Mouse (Mus musculus): ENCODE results near the gene Fignl2. TPM values are rescaled to one million over a fixed set of nuclear protein-coding genes. Genes with fewer than 3 reads are reported as not detected.
A peak's percentile ranks its signal among the peaks of the same experiment; 100 is the strongest.

The Fignl2 gene
- polyA plus RNA-seq, 1 experiment from 2014 or later = 0.98 TPM

GRCm38 (mm10) chr15:101053832-101054459 lies 24.4 kb downstream of the Fignl2 start:
- peak; percentile 69 for DNase-seq (ENCODE audit: low spot score)
- WGBS = 8% methylated on average over 65 of the region's 65 CpGs
- H3K27ac ChIP-seq = peak overlapping the region; percentile 46; the same call in 1 of the 2 replicates
- peaks cover 73% of the 10 kb centered on the region for H3K36me3 ChIP-seq
- H3K4me1 ChIP-seq = peaks cover 46% of the 10 kb centered on the region
- H3K9me3 ChIP-seq (replicated peaks) = no peaks in the 10 kb centered on the region
- H3K27me3 ChIP-seq (ENCODE audit: low read depth, poor library complexity, severe bottlenecking) = peaks cover 73% of the 10 kb centered on the region
- peak overlapping the region; percentile 44 for H3K4me3 ChIP-seq

DNA sequence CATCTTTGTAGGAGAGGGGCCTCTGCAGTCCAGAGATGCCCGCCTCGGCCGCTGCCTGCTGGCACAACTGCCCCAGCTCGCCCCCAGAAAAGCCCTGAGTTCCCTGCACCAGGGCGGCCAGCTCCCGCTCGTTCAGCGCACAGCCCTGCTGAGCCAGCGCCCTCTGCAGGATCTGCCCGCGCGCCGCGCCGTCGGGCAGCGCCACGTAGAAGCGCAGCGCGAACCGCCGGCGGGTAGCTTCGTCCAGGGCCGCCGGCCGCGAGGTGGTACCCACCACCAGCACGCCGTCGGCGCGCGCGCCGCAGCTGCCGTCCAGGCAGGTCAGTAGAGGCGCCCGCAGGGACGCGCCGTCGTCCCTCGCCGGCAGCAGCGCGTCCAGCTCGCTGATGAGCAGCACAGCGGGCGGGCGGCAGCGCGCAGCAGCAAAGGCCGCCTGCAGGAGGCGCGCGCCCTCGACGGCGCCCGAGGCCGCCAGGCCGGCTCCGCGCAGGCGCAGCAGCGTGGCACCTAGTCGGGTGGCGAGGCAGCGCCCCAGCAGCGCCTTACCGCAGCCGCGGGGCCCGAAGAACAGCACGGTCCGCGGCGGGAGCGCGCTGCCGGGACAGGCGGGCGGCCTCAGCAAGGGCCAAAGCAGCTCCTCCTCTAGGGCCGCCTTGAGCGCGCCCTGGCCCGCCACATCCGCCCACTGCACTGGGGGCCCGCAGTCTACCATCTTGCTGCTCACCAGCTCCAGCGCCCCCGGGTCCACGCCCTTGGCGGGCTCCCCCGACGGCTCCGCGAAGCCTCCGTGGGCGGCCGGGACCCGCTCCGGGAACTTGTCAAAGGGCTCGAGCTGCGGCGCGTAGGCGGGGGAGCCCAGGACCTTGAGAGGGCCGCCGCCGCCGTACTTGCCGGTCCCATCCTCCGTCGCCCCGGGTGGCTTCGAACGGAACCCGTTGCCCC lies 25.5 kb downstream of the Fignl2 start:
- no peaks in the 10 kb centered on the region for H3K9me3 ChIP-seq (replicated peaks)
- DNase-seq (ENCODE audit: low spot score) = peak; percentile 72
- H3K27ac ChIP-seq = peak overlapping the region; percentile 66
- H3K27me3 ChIP-seq (ENCODE audit: low read depth, poor library complexity, severe bottlenecking) = peaks cover 84% of the 10 kb centered on the region
- peaks cover 55% of the 10 kb centered on the region for H3K4me1 ChIP-seq
- H3K36me3 ChIP-seq = peaks cover 69% of the 10 kb centered on the region
- WGBS = 11% methylated on average over 120 of the region's 120 CpGs
- H3K4me3 ChIP-seq = peak overlapping the region; percentile 44

DNA sequence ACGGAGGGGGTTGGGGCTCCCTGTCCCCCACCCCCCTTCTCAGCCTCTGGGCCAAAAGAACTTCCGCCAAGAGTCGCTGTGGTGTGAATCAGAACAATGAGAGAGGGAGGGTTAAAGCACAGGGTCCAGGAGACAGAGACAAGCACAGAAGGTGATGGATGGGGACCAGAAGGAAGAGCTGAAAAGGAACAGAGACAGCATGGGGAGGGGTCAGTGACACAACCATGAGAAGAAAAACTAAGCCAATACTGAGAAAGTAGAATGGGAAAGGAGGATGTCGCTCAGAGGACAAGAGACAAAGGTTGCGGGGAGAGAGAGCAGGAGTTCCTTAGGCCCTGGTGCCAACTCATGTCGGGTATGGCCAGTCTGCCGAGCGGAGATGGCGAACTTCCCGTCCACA lies 26.5 kb downstream of the Fignl2 start:
- H3K27me3 ChIP-seq (ENCODE audit: low read depth, poor library complexity, severe bottlenecking) = peaks cover 93% of the 10 kb centered on the region
- H3K36me3 ChIP-seq = peaks cover 59% of the 10 kb centered on the region
- no peak for DNase-seq (ENCODE audit: low spot score)
- H3K27ac ChIP-seq = no peak overlapping the region
- WGBS = 51% methylated on average over 10 of the region's 10 CpGs
- H3K4me1 ChIP-seq = peaks cover 62% of the 10 kb centered on the region
- H3K4me3 ChIP-seq = no peak overlapping the region
- H3K9me3 ChIP-seq (replicated peaks) = no peaks in the 10 kb centered on the region

GRCm38 (mm10) chr15:101048338-101048896 lies 29.9 kb downstream of the Fignl2 start:
- H3K27me3 ChIP-seq (ENCODE audit: low read depth, poor library complexity, severe bottlenecking) = peaks cover 99% of the 10 kb centered on the region
- DNase-seq (ENCODE audit: low spot score) = no peak
- H3K36me3 ChIP-seq = peaks cover 42% of the 10 kb centered on the region
- H3K27ac ChIP-seq = no peak overlapping the region
- WGBS = 44% methylated on average over 5 of the region's 5 CpGs
- peaks cover 49% of the 10 kb centered on the region for H3K4me1 ChIP-seq
- no peak overlapping the region for H3K4me3 ChIP-seq
- H3K9me3 ChIP-seq (replicated peaks) = no peaks in the 10 kb centered on the region

DNA sequence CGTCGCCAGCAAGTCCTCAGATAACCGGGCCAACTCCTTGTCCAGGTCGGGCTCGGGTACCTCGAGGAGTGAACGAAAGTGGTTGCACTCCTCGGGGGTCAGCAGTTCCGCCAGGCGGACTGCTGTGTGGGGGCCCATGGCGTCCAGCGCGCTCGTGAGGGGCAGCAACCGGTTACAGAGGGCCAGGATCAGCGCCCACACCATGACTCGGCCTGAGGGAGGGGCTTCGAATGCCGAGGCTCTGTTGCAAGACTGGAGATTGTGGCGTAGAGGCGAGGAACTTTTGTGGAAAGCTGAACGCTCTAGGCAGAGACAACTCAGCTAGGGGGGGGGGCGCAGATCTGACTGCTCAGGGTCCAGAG lies 31.2 kb downstream of the Fignl2 start, which contains the start of gene Gm47841:
Gm47841 (minus strand) TSS at position 204 of the 362 bp plus-strand sequence.
- H3K27me3 ChIP-seq (ENCODE audit: low read depth, poor library complexity, severe bottlenecking) = peaks cover 96% of the 10 kb centered on the region
- H3K4me3 ChIP-seq = peak within 1 kb of the TSS; percentile 67
- WGBS = under 1% methylated on average over 23 of the region's 23 CpGs
- H3K9me3 ChIP-seq (replicated peaks) = no peaks in the 10 kb centered on the region
- H3K27ac ChIP-seq = peak within 1 kb of the TSS; percentile 80
- peaks cover 30% of the 10 kb centered on the region for H3K36me3 ChIP-seq
- peaks cover 37% of the 10 kb centered on the region for H3K4me1 ChIP-seq
- DNase-seq (ENCODE audit: low spot score) = peak; percentile 70

DNA sequence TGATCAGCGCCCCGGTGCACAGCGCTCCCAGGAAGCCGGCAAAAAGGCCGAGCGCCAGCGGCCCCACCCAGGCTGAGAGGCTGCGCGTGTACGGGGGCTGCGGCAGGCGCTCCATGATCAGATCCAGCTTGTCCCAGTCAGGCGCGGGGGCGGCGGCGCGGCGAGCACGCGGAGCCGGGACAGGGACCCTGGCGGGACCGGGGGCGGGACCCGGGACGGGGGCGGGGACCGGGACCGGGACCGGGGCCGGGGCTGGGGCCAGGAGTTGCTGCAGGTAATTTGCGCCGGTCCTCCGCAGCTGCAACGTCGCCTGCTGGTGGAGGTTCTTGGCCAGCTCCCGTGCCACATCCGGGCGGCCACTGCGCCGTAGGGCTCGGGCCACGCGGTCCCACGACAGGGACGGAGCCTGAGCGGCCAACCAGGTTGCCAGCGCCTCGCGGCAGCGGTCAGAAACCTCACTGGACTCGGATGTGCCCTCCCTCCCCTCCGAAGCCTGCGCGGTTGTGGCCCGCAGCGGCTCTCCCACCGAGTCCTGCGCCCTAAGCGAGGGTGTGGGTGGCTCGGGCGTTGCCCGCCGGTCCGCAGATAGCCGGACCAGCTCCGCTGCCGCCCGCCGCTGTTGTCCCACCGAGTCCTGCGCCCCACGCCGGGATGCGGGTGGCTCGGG lies 31.7 kb downstream of the Fignl2 start:
- no peaks in the 10 kb centered on the region for H3K9me3 ChIP-seq (replicated peaks)
- H3K4me1 ChIP-seq = peaks cover 37% of the 10 kb centered on the region
- H3K4me3 ChIP-seq = peak overlapping the region; percentile 67
- WGBS = under 1% methylated on average over 77 of the region's 77 CpGs
- DNase-seq (ENCODE audit: low spot score) = peak; percentile 76
- peak overlapping the region; percentile 80 for H3K27ac ChIP-seq
- peaks cover 26% of the 10 kb centered on the region for H3K36me3 ChIP-seq
- peaks cover 96% of the 10 kb centered on the region for H3K27me3 ChIP-seq (ENCODE audit: low read depth, poor library complexity, severe bottlenecking)

DNA sequence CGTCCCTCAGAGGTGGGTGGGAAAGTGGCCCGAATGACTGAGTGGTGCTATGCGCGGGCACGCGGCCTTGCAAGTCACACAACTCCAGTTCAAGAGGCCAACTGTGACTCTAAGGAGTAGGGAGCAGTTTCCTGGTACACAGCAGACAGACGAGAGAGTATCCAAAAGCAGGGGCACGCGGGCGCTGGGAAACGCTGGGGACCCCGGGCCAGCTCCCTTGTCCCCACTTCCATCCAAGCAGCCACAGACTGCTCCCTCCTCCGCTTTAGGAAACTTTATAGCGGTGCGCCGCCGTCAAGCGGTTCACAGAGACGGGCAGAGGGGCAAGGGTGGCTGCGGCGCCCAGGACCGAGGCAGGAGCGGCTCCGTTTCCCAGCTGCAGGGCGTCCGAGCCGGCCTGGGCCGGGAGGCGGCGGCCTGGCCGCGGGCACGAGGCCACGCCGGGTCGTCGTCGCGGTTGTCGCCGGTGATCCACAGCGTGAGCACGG lies 32.3 kb downstream of the Fignl2 start:
- peak; percentile 69 for DNase-seq (ENCODE audit: low spot score)
- WGBS = 1% methylated on average over 43 of the region's 43 CpGs
- H3K9me3 ChIP-seq (replicated peaks) = no peaks in the 10 kb centered on the region
- H3K36me3 ChIP-seq = peaks cover 20% of the 10 kb centered on the region
- peaks cover 96% of the 10 kb centered on the region for H3K27me3 ChIP-seq (ENCODE audit: low read depth, poor library complexity, severe bottlenecking)
- peak overlapping the region; percentile 80 for H3K27ac ChIP-seq
- H3K4me3 ChIP-seq = peak overlapping the region; percentile 67
- peaks cover 37% of the 10 kb centered on the region for H3K4me1 ChIP-seq

- H3K27ac ChIP-seq = no peak overlapping the region
- no peaks in the 10 kb centered on the region for H3K9me3 ChIP-seq (replicated peaks)
- peaks cover 42% of the 10 kb centered on the region for H3K4me1 ChIP-seq
- no peak for DNase-seq (ENCODE audit: low spot score)
- H3K27me3 ChIP-seq (ENCODE audit: low read depth, poor library complexity, severe bottlenecking) = peaks cover 96% of the 10 kb centered on the region
- H3K4me3 ChIP-seq = no peak overlapping the region
- WGBS = 44% methylated on average over 6 of the region's 6 CpGs
- peaks cover 5% of the 10 kb centered on the region for H3K36me3 ChIP-seq
Observed at GRCm38 (mm10) chr15:101044531-101044930, 33.8 kb downstream of the Fignl2 start.

- H3K36me3 ChIP-seq = no peaks in the 10 kb centered on the region
- H3K4me1 ChIP-seq = peaks cover 26% of the 10 kb centered on the region
- no peak overlapping the region for H3K4me3 ChIP-seq
- DNase-seq (ENCODE audit: low spot score) = peak; percentile 83
- H3K27me3 ChIP-seq (ENCODE audit: low read depth, poor library complexity, severe bottlenecking) = peaks cover 93% of the 10 kb centered on the region
- H3K9me3 ChIP-seq (replicated peaks) = no peaks in the 10 kb centered on the region
- 25% methylated on average over 6 of the region's 6 CpGs for WGBS
- H3K27ac ChIP-seq = no peak overlapping the region
Observed at GRCm38 (mm10) chr15:101042613-101043012, 35.8 kb downstream of the Fignl2 start.

GRCm38 (mm10) chr15:101041966-101042365 lies 36.4 kb downstream of the Fignl2 start:
- Histone ChIP-seq H3K4me1 (peaks cover 19% of the 10 kb centered on the region), H3K27me3 (ENCODE audit: low read depth, poor library complexity, severe bottlenecking) (peaks cover 87% of the 10 kb centered on the region), H3K27ac (no peak overlapping the region), H3K36me3 (no peaks in the 10 kb centered on the region), H3K9me3 (replicated peaks) (no peaks in the 10 kb centered on the region), H3K4me3 (no peak overlapping the region)
- no peak for DNase-seq (ENCODE audit: low spot score)
- WGBS = 67% methylated on average over 6 of the region's 6 CpGs

GRCm38 (mm10) chr15:101039651-101040050 lies 38.7 kb downstream of the Fignl2 start:
- DNase-seq (ENCODE audit: low spot score) = no peak
- H3K27me3 ChIP-seq (ENCODE audit: low read depth, poor library complexity, severe bottlenecking) = peaks cover 64% of the 10 kb centered on the region
- H3K27ac ChIP-seq = no peak overlapping the region
- H3K4me3 ChIP-seq = peak overlapping the region; percentile 8; the same call in 1 of the 2 replicates
- 0 out of 2 replicates have a peak, but pooled peaks cover 5% of the 10 kb centered on the region for H3K4me1 ChIP-seq
- no peaks in the 10 kb centered on the region for H3K9me3 ChIP-seq (replicated peaks)
- H3K36me3 ChIP-seq = no peaks in the 10 kb centered on the region
- 50% methylated on average over 17 of the region's 17 CpGs for WGBS

DNA sequence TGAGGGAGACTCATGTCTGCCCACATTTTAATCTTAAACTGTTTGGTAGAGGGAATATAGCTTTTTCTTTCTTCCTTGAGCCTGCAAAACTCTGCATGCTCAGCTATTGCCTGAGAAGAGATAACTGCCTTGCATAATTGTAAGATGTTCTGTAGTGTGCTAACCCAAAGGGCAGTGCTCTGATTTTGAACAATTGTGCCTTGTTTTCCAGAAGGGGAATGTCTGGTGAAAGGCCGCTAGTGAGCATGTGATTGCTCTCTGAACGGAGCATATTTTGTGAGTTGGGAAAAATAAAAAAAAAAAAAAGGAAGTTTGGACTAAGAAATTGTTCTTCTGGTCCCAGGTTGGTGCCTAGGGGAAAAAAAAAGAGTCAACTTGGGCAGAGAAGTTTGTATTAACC lies 49.4 kb downstream of the Fignl2 start:
- H3K27me3 ChIP-seq (ENCODE audit: low read depth, poor library complexity, severe bottlenecking) = peaks cover 11% of the 10 kb centered on the region
- peaks cover 23% of the 10 kb centered on the region for H3K4me1 ChIP-seq
- no peak overlapping the region for H3K4me3 ChIP-seq
- no peak for DNase-seq (ENCODE audit: low spot score)
- no peaks in the 10 kb centered on the region for H3K36me3 ChIP-seq
- H3K9me3 ChIP-seq (replicated peaks) = no peaks in the 10 kb centered on the region
- WGBS = 86% methylated on average over 2 of the region's 2 CpGs
- H3K27ac ChIP-seq = no peak overlapping the region

All from limb, embryonic 10.5 days (tissue).